Comparison of ENCODE assay signal across 15 mouse cellular contexts in the genomic region with DNA sequence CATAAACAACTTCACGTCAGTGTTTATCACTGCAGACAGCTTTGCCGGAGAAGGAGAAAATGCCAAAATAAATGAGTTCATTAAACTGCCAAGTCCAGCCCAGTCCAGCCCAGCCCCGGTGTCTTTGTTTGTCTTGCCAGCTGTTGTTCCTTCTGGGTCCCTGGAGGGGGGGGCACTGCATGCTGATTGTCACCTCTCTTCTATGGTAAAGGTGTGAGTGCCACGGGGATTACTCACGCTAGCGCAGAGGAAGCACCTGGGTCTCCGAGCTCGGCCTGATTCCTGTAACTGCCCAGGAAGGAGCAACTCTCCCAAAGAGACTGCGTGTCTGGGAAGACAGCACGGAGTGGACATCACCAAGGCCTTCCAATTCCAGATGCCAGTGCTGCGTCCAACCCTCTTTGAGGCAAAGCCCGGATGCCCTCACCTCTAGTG. TPM values are rescaled to one million over a fixed set of nuclear protein-coding genes. Genes with fewer than 3 reads are reported as not detected.
A peak's percentile ranks its signal among the peaks of the same experiment; 100 is the strongest.
DNase-seq lines count a peak whose midpoint lies in the region; ATAC-seq lines count a peak whose summit lies in the region.
"Had no signal": no experiment of that assay in that cellular context is flagged by ENCODE, and none has a peak within 500 bp of the region (broad histone marks: within the 10 kb centered on the region; RNA-seq: fewer than 3 reads in every experiment).

No protein-coding gene starts in this region.

- H3K27ac ChIP-seq in forebrain, embryonic 13.5 days, result 0 out of 2 replicates have a peak overlapping the region, but pooled peaks have one; percentile 19
- H3K27ac ChIP-seq in forebrain, embryonic 14.5 days (ENCODE audit: low read depth, low read length), result no peak overlapping the region
- 0 out of 2 replicates have a peak overlapping the region, but pooled peaks have one; percentile 27 for H3K27ac ChIP-seq in limb, embryonic 10.5 days
- H3K27ac ChIP-seq: hindbrain, embryonic 13.5 days had no signal

- no peak for ATAC-seq in forebrain, embryonic 13.5 days
- no peak for ATAC-seq in forebrain, embryonic 14.5 days
- ATAC-seq in megakaryocyte, adult 5-6 weeks (ENCODE audit: poor library complexity, severe bottlenecking), result no peak
- ATAC-seq: activated CD4-positive, CD25-positive, alpha-beta regulatory T cell, adult 4 months had no signal

- peaks cover 9% of the 10 kb centered on the region for H3K4me1 ChIP-seq in forebrain, embryonic 13.5 days
- no peaks in the 10 kb centered on the region for H3K4me1 ChIP-seq in forebrain, embryonic 14.5 days (ENCODE audit: control insufficient read depth, insufficient read depth, low read length)
- H3K4me1 ChIP-seq in limb, embryonic 10.5 days, result peaks cover 11% of the 10 kb centered on the region

- H3K4me3 ChIP-seq in forebrain, embryonic 13.5 days, result no peak overlapping the region
- no peak overlapping the region for H3K4me3 ChIP-seq in forebrain, embryonic 14.5 days (ENCODE audit: low read depth, low read length)
- no peak overlapping the region for H3K4me3 ChIP-seq in limb, embryonic 10.5 days
- H3K4me3 ChIP-seq: hindbrain, embryonic 13.5 days had no signal

- no peaks in the 10 kb centered on the region for H3K27me3 ChIP-seq in forebrain, embryonic 13.5 days
- no peaks in the 10 kb centered on the region for H3K27me3 ChIP-seq in forebrain, embryonic 14.5 days (replicated peaks; ENCODE audit: control insufficient read depth, insufficient read depth, low read length)
- no peaks in the 10 kb centered on the region for H3K27me3 ChIP-seq in limb, embryonic 10.5 days (ENCODE audit: low read depth, poor library complexity, severe bottlenecking)
- H3K27me3 ChIP-seq: CH12.LX; hindbrain, embryonic 13.5 days had no signal

- no peak overlapping the region for H3K9ac ChIP-seq in forebrain, embryonic 13.5 days
- no peak overlapping the region for H3K9ac ChIP-seq in forebrain, embryonic 14.5 days (ENCODE audit: low read length)
- H3K9ac ChIP-seq: hindbrain, embryonic 13.5 days had no signal

- no peak overlapping the region for H3K4me2 ChIP-seq in forebrain, embryonic 13.5 days
- no peak overlapping the region for H3K4me2 ChIP-seq in forebrain, embryonic 14.5 days (ENCODE audit: low read length)
- H3K4me2 ChIP-seq: hindbrain, embryonic 13.5 days had no signal

- no peaks in the 10 kb centered on the region for H3K36me3 ChIP-seq in forebrain, embryonic 13.5 days (ENCODE audit: poor library complexity, severe bottlenecking)
- H3K36me3 ChIP-seq in forebrain, embryonic 14.5 days (ENCODE audit: control insufficient read depth, insufficient read depth, low read length), result no peaks in the 10 kb centered on the region
- no peaks in the 10 kb centered on the region for H3K36me3 ChIP-seq in limb, embryonic 10.5 days
- H3K36me3 ChIP-seq: hindbrain, embryonic 13.5 days had no signal

- no peaks in the 10 kb centered on the region for H3K9me3 ChIP-seq in forebrain, embryonic 13.5 days (replicated peaks)
- no peaks in the 10 kb centered on the region for H3K9me3 ChIP-seq in forebrain, embryonic 14.5 days (replicated peaks; ENCODE audit: control insufficient read depth, low read length)
- H3K9me3 ChIP-seq in limb, embryonic 10.5 days (replicated peaks), result no peaks in the 10 kb centered on the region
- H3K9me3 ChIP-seq: hindbrain, embryonic 13.5 days had no signal

- DNase-seq in forebrain, embryonic 14.5 days (ENCODE audit: low spot score), result no peak
- DNase-seq in kidney, postnatal 10 days, result peak; percentile 34
- no peak for DNase-seq in kidney, postnatal 14 days
- DNase-seq in limb, embryonic 10.5 days (ENCODE audit: low spot score), result no peak
- peak; percentile 56 for DNase-seq in lung, postnatal 36 days
- DNase-seq in right cerebral cortex, adult 18-20 months, result no peak
- DNase-seq: cerebellum, adult 2 months; kidney, adult 2 months; liver; thymus, adult 18-20 months had no signal

- 61% methylated on average over 12 of the region's 12 CpGs for WGBS in forebrain, embryonic 13.5 days
- WGBS in forebrain, embryonic 14.5 days, result 52% methylated on average over 12 of the region's 12 CpGs
- WGBS in limb, embryonic 10.5 days, result 71% methylated on average over 12 of the region's 12 CpGs

RNA-seq across cellular contexts. Expression of gene Ablim1, which starts 12.7 kb away (rescaled TPM):
- polyA plus RNA-seq in forebrain, embryonic 13.5 days (2015; fragmentation: Nextera tagmentation; extraction: Ambion mirVana), result 16.5 and 19.2 TPM in 2 replicates
- polyA plus RNA-seq in forebrain, embryonic 14.5 days (2014; fragmentation: Nextera tagmentation; extraction: Ambion mirVana), result 24.0 and 35.5 TPM in 2 replicates
- 13.3 and 16.4 TPM in 2 replicates for polyA plus RNA-seq in limb, embryonic 10.5 days (2016; fragmentation: Nextera tagmentation; extraction: Ambion mirVana)
- total RNA-seq in megakaryocyte, adult 5-6 weeks (2015), result 1.7 and 3.6 TPM in 2 replicates
- total RNA-seq in megakaryocyte, adult 5-6 weeks (2017), result 2.6 and 3.2 TPM in 2 replicates

RNA-seq across cellular contexts. Expression of gene Fam160b1, which starts 58.5 kb away (rescaled TPM):
- polyA plus RNA-seq in forebrain, embryonic 13.5 days (2015; fragmentation: Nextera tagmentation; extraction: Ambion mirVana), result 11.6 and 12.7 TPM in 2 replicates
- 12.7 and 15.0 TPM in 2 replicates for polyA plus RNA-seq in forebrain, embryonic 14.5 days (2014; fragmentation: Nextera tagmentation; extraction: Ambion mirVana)
- polyA plus RNA-seq in limb, embryonic 10.5 days (2016; fragmentation: Nextera tagmentation; extraction: Ambion mirVana), result 12.2 and 13.2 TPM in 2 replicates
- 28.7 and 29.0 TPM in 2 replicates for total RNA-seq in megakaryocyte, adult 5-6 weeks (2015)
- 18.4 and 18.8 TPM in 2 replicates for total RNA-seq in megakaryocyte, adult 5-6 weeks (2017)

Comparison
In these comparisons a context has a peak if more than half of its experiments do, and no peak if none do; other contexts are left out.
1. DNase-seq: peak in kidney, postnatal 10 days (single experiment) and lung, postnatal 36 days (single experiment); none in forebrain, embryonic 14.5 days (single experiment), kidney, postnatal 14 days (single experiment), limb, embryonic 10.5 days (single experiment) and right cerebral cortex, adult 18-20 months (single experiment).